Mouse (Mus musculus) spleen, postnatal 4 days (tissue): Measurements from ENCODE around the gene Rasal2.
A peak's percentile ranks its signal among the peaks of the same experiment; 100 is the strongest.

Experiments
- DNase-seq, 2 experiments: peaks; one replicate each; pipeline ENCODE4 v3.0.0; 2022; ENCODE audit warnings: low spot score in 2 of 2

The Rasal2 gene

DNA sequence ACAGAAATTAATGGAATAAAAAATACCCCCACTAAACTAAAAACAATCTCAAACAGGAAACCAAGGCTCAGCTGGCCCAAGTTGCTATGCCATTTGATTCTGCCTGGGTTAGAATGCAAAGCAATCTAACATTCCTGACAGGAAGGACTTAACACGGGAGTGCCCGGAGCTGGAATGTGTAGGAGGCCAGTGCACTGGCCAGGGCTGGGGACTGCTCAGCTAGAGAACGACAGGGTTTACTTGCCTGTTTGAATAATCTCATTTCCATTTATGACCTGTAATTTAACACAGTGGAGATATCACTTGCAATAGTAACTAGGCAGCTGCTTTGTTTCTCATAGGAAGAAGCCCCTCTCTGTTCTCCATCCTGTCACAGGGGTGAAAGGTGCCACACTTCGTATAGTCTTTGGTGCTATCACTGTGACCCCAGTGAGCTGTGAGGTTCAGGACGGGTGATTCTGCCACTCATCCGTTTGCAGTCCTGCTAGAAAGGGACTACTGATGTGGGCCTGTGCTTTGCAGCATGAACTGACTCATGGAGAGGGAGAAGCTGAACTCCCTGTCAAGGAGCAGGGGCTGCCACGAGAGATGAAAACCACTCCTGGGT is 269.0 kb downstream of the Rasal2 start:
- DNase-seq, result no peak

GRCm38 (mm10) chr1:157141014-157141413 is 271.4 kb downstream of the Rasal2 start:
- no peak for DNase-seq

DNA sequence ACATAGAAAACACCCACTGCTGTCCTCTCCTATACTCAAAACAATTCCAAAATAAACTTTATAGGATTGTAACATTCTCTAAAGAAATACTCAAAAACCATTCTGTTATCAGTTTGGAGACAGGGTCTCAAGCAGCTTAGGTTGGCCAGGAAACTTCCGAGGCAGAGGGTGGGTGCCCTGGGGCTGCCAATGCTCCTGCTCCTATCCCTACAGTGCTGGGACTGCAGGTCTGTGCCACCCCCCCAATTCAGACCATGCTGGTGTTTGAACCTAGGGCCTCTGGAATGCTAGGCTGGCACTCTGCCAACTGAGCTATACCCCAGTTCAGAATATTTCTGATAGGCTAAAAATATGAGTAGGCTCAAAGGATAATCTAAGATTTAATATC is 274.5 kb downstream of the Rasal2 start:
- no peak for DNase-seq

- DNase-seq, result no peak
Observed at GRCm38 (mm10) chr1:157137132-157137853, 275.1 kb downstream of the Rasal2 start.

- no peak for DNase-seq
Observed at GRCm38 (mm10) chr1:157128219-157128618, 284.2 kb downstream of the Rasal2 start.

DNA sequence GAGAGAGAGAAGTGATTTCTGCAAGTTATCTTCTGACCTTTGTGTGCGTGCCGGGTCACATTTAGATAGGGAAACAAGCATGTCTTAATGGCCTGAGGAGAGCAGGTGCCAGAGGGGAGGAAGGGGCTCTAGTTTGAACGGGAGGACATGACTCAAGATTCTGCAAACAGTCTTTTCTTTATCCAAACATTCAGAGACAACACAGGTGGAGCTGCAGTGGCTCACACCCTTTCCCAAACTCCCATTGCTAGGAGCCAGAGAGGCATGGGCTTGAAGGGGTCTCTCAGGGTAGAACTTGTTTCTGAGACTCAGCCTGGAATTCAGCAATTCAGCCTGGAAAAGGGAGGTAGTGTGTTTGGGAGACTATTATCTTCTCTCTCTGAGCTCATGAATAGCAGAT is 288.6 kb downstream of the Rasal2 start:
- DNase-seq, result no peak

GRCm38 (mm10) chr1:157119168-157119567 is 293.2 kb downstream of the Rasal2 start:
- DNase-seq, result no peak

- no peak for DNase-seq
Observed at GRCm38 (mm10) chr1:157117440-157117839, 295.0 kb downstream of the Rasal2 start.

DNA sequence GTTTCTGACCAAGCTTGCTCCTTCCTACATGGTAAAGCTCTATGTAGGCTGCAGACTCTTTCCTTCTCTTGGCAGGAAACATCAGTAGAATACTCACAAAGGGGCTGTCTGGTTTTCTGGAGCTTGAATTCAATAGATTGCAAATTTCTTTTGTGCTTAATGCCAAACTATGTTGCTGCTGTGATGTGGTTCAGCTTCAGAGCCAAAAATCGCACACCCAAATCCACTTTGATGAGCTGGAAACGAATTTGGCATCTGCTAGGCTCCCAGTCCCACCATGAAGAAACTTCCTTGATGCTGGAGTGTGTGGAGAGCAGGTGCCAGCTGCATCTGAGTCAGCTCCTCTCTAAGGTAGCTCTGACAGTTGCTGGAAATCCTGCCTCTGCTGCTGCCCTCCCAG is 297.9 kb downstream of the Rasal2 start:
- no peak for DNase-seq

DNA sequence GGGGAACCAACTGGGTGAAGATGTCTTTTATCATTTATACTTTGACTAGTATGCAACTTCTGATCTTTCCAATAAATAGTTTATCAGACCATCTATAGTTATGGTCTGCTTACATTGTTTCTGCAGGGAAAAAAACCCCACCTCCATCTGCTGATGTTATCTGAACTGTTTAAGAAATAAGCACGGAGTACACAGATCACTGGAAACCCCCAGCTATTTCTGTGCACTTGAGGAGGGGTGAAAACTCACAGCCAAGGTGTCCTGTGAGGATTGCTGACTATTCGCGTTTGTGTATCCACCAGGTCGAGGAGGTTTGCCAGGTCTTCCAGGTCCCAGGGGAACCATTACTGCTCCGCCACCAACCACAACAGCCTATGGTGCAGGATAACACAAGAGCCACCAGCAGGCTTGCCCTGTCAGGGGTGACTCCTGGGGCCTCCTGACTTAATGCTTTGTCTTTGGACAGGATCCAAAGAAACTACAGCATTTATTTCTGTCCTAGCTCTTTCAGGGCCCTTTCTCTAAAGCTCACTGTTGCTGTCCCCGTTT is 302.0 kb downstream of the Rasal2 start:
- DNase-seq, result no peak

DNA sequence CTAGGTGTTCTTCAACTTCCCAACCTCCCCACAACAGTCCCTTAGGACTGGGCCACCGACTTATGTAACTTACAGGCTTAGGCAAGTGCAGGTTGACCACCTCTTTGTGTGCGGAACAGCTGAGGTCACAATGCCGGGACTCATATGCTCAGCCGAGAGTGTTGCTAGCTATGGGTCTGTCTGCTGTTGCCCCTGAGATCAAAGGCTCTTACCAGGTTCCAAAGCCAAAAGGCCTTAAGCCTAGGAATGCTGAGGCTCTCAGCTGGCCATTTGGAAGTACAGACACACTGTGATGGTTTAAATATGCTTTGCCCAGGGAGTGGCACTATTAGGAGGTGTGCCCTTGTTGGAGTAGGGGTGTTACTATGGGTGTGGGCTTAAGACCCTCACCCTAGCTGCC is 303.8 kb downstream of the Rasal2 start, which contains the start of gene Tex35:
Tex35 (minus strand) TSS at position 101 of the 400 bp plus-strand sequence.
- no peak for DNase-seq

- no peak for DNase-seq
Observed at GRCm38 (mm10) chr1:157101122-157101865, 311.1 kb downstream of the Rasal2 start.

DNA sequence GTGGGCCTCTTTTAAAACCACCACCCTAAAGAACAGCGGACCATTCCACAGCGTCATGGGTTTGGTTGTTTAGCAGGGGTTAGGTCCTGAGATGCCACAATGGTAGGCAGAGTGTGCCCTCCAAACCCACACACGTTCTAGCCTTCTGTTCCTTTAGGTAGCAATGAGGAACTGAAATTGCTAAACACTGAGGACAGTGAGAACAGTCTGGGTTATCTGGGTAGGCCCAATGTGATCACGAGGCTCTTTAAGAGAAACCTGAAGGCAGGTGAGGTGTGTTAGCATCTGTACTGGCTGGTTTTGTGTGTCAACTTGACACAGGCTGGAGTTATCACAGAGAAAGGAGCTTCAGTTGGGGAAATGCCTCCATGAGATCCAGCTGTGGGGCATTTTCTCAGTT is 316.9 kb downstream of the Rasal2 start:
- no peak for DNase-seq

DNA sequence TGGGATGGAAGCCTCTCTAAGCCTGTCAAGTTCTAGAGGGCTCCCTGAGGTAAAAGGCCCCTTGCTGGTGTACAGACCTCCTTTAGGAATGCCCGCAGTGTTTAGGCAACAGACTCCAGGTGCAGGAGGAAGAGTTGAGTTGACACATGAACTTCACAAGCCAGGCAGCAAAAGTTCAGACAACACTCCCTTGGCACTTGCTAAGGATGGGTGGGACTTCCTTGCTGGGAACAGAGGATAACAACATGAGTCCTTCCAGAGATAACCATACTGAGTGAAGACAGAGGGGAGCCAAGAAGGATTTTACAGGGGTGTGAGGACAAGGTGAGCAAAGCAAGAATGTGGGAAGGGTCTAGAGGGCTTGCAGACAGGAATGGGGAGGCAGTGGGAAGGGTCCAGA is 319.8 kb downstream of the Rasal2 start:
- DNase-seq, result no peak

- no peak for DNase-seq
Observed at GRCm38 (mm10) chr1:157092140-157092539, 320.3 kb downstream of the Rasal2 start.

GRCm38 (mm10) chr1:157090835-157091234 is 321.6 kb downstream of the Rasal2 start:
- DNase-seq, result no peak

GRCm38 (mm10) chr1:157086097-157086994 is 326.0 kb downstream of the Rasal2 start:
- DNase-seq, result peak; percentile 31 to 80
